Mouse (Mus musculus) heart, postnatal 36 days (tissue): ENCODE measurements at regions not wholly inside any gene's neighbourhood (a gene's known extent, or its start where the extent isn't known, plus 50 kb on each side); places are given as distances from the start of the nearest gene placed in this dataset.
A peak's percentile ranks its signal among the peaks of the same experiment; 100 is the strongest.

ENCODE experiments used
- DNase-seq, 2 experiments: peaks; one replicate each; pipeline ENCODE4 v3.0.0; 2021 to 2022
- intact Hi-C: fragments of 180-260 bp; cut with DNase I; formaldehyde crosslinking; loops from one replicate; pipeline ENCODE4 v1.15.1; 2025

DNA sequence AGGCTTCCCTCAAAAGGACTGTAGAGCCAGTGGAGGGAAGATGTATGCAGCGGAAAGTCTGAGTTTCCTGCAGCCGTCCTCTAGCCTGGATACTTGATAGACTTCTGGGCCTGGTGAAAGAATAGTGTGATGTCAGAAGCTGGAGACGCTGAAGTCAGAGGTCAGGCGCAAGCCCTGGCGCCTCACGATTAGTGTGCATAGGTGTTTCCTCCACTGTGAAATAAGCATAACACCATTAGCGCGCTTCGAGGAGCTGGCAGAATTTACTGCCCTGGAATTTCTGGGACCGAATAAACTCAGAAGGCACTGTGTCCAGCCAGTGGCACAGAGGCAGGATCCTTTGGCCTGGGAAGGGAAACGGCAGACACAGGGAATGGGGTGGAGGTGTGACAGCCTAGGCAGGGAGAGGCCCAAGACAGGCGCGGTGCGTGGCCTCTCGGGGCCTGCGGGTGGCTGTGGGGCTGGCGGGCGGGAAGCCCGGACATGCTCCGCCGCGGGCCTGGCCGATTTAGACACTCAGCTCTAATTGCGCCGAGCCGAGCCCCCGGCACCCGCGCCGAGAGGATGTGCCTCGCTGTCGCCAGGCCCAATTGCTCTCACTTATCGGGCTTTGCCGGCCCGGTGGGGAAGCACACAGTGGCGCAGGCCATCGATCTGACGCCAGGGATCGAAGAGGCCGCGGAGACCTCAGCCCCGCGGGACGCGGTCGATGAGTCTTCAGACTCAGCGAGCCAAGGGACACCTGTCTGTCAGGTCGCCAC lies 152.7 kb upstream of the N4bp1 start:
- intact Hi-C loops = no loop called here
- peak in 1 of 2 experiments; percentile 8 for DNase-seq

DNA sequence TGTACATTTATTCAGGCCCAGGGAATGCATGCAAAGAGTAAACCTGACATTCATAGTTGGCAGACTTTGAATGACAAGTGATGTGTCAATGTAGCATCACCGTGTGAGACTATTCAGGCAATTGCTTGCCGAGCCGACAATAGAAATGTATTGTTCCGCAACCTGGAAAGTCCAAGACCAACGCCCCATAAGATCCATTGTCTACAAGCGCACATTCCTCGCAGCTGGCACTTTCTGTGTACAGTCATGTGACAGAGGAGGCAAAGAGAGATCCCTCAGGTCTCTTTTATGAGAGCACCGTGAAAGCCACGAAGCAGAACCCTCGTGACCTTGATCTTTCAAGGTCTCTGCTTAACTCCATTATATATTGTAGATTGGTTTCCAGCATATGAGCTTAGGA lies 150.9 kb upstream of the N4bp1 start:
- intact Hi-C loops = no loop called here
- no peak for DNase-seq

DNA sequence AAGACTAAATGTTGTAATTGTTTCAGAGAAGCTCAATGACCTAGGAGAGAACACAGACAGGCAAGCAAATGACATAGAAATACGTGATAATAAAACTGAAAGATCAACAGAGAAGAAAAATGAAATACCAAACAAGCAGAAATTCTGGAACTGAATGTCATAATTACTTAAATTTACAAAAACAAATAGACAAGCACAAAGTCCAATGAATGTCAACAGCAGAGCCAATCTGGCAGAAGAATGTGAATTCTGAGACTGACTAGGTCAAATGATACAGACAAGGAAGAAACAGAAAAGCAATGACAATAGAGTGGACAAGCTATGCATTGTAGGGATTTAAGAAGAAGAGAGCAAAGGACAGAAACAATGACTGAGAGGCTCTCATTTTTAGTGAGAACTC lies 143.1 kb upstream of the N4bp1 start:
- DNase-seq = no peak
- intact Hi-C loops = no loop called here

DNA sequence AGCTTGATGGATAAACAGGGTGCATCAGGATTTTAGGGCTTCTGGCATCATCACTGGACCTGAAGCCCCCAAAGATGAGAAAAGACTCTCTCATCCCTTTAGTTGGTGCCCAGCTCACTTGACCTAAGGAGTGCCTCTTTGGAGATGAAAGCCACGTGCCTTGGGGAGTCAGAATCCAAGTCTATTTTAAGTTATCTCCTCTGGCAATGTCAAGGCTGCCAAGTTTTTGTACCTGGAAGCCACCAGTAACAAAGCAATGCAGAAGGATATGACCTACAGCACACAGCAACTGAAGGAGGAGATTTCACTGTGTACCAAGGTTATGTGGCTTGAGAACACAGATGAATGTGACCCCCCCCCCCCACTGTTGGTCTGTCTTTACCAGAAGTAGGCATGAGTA lies 140.9 kb upstream of the N4bp1 start:
- no peak for DNase-seq
- intact Hi-C loops = no loop called here

DNA sequence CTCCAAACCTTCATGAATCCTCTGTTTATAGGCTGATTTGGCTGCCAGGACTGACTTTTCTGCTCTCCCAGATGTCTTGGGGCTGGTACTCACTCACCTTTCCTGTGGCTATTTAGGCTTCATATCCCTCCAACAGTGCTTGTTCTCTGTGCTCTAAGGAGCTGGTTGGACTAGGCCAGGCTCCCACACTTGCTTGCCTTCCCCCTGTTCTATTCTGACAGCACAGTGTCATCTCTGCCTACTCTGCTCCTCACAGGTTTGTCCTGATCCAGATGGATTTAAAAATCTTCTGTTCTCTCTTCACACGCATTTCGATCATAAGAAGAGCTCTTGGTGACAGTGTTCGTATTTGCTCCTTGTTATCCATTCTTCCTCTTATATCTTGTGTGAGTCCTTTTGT lies 134.7 kb upstream of the N4bp1 start:
- intact Hi-C loops = no loop called here

GRCm38 (mm10) chr8:86975546-86975945 lies 90.5 kb upstream of the N4bp1 start:
- no peak for DNase-seq
- intact Hi-C loops = no loop called here

More for the DNA sequence above, 134.7 kb upstream of the N4bp1 start:
- DNase-seq = no peak

DNA sequence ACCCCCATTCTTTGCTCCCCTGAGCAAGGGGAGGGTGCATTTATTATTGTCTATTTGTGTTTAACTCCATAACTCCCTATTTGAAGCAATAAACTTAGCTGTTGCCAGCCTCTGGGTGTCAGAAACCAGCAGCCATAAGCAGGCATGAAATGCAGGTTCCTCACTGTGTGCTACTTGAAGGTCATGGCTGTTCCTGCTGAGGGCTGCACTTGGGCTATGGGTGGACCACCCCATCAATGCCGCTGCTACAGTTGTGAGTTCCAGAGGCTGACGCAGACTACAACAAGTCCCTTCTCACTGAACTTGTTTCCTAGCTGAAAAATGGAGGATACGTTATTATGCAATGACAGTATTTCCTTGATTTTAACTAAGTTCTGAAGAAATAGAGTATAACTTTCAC lies 86.7 kb upstream of the N4bp1 start:
- intact Hi-C loops = no loop called here
- no peak for DNase-seq

- intact Hi-C loops = no loop called here
- DNase-seq = no peak
Measured at GRCm38 (mm10) chr8:86969051-86969450, 84.0 kb upstream of the N4bp1 start.

- DNase-seq = no peak
- intact Hi-C loops = no loop called here
Measured at GRCm38 (mm10) chr8:86967891-86968311, 82.8 kb upstream of the N4bp1 start.

DNA sequence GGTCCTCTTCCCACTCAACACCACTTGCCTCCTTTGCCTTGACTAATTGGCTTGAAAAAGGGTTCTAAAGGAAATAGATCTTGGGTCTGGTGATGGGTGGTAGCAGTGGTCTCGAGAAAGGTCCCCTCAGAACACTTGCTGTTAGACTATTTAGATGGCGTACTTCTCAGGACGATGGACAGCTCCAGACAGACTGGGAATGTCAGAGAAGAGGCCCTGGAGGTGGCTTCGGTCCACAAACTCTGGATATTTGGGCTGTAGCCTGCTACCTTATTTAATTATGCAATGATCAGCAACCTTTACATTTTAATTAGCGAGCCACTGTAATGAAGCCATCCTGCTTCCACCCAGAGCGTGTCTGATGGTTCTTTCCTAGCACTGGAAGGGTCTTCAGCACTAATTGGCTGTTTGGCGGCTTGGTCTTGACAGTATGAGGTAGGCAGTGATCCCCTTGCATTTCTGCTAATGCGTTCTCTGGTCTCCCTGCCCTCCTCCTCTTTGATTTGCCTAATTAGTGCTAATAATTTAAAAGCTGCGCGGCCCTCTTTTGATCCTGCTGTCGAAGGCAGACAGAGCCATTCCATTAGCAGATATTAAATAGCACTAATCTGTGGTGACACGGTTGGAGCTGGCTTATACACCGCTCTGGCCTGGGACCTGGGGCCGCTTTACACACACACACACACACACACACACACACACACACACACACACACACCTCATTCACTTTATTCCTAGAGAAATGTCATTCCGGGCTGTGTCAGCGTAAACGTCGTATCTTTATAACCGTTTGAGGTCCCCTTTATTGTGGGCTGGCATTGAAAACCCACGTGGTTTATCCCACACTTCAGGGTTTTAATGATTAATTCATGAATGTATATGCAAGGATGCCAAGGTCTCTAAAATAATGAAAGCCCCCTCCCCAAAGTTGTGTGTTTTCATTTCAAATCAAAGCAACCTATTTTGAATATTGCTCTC lies 76.4 kb upstream of the N4bp1 start:
- intact Hi-C loops = no loop called here
- no peak for DNase-seq
